Mouse (Mus musculus): ENCODE results near the gene Tppp2. TPM values are rescaled to one million over a fixed set of nuclear protein-coding genes. Genes with fewer than 3 reads are reported as not detected.
"Not testable (repeated sequence)": the region's sequence is repeated elsewhere in the genome, so short reads cannot be mapped to it uniquely, and the experiment has no call there.

Tppp2 gene
- polyA plus RNA-seq, 2 experiments from 2014 or later = not detected

GRCm38 (mm10) chr14:51912391-51913061, 5.7 kb upstream of the Tppp2 start:
- peak; percentile 3 for ATAC-seq

GRCm38 (mm10) chr14:51913062-51913959, 4.9 kb upstream of the Tppp2 start:
- peak; percentile 94 for ATAC-seq

- no peak for ATAC-seq
Observed at GRCm38 (mm10) chr14:51913960-51914762, 4.1 kb upstream of the Tppp2 start, which contains the start of gene Ndrg2. TSS of gene Ndrg2 (minus strand) at chr14:51914158.

- ATAC-seq = no peak
Observed at GRCm38 (mm10) chr14:51915030-51915429, 3.2 kb upstream of the Tppp2 start.

- no peak for ATAC-seq
Observed at GRCm38 (mm10) chr14:51916539-51916938, 1.7 kb upstream of the Tppp2 start.

- no peak for ATAC-seq
Observed at GRCm38 (mm10) chr14:51918966-51919365, 741 bp downstream of the Tppp2 start.

- ATAC-seq = no peak
Observed at GRCm38 (mm10) chr14:51921759-51922570, 3.7 kb downstream of the Tppp2 start.

GRCm38 (mm10) chr14:51922571-51922865, 4.3 kb downstream of the Tppp2 start, which contains the start of gene Rnase13:
TSS of gene Rnase13 (minus strand) at chr14:51922773.
- no peak for ATAC-seq

GRCm38 (mm10) chr14:51922910-51923309, 4.7 kb downstream of the Tppp2 start:
- ATAC-seq = no peak

GRCm38 (mm10) chr14:51923492-51923891, 5.3 kb downstream of the Tppp2 start:
- no peak for ATAC-seq

- not testable (repeated sequence) for ATAC-seq
Observed at GRCm38 (mm10) chr14:51926930-51927329, 8.7 kb downstream of the Tppp2 start.

- no peak for ATAC-seq
Observed at GRCm38 (mm10) chr14:51929309-51929943, 11.2 kb downstream of the Tppp2 start.

GRCm38 (mm10) chr14:51929968-51930367, 11.7 kb downstream of the Tppp2 start:
- ATAC-seq = no peak

- ATAC-seq = peak; percentile 77
Observed at GRCm38 (mm10) chr14:51930824-51931223, 12.6 kb downstream of the Tppp2 start.

- ATAC-seq = no peak
Observed at GRCm38 (mm10) chr14:51932092-51933020, 14.1 kb downstream of the Tppp2 start.

GRCm38 (mm10) chr14:51939005-51939404, 20.8 kb downstream of the Tppp2 start:
- no peak for ATAC-seq

GRCm38 (mm10) chr14:51940944-51941560, 22.8 kb downstream of the Tppp2 start:
- no peak for ATAC-seq

- ATAC-seq = no peak
Observed at GRCm38 (mm10) chr14:51941577-51941976, 23.4 kb downstream of the Tppp2 start.

- ATAC-seq = no peak
Observed at GRCm38 (mm10) chr14:51942236-51942635, 24.0 kb downstream of the Tppp2 start.

- ATAC-seq = no peak
Observed at GRCm38 (mm10) chr14:51943336-51943735, 25.1 kb downstream of the Tppp2 start.

Data from CD4-positive, CD25-positive, alpha-beta regulatory T cell, adult 4 months (primary cell).